Mouse (Mus musculus): ENCODE measurements around the gene Smco2.

GRCm38 (mm10) chr6:146879856-146880255 lies 30.0 kb downstream of the Smco2 start:
- no peak for TF ChIP-seq EP300 (IDR thresholded peaks at IDR 0.05; ENCODE audit: low read depth)
- no peak for TF ChIP-seq CTCF (IDR thresholded peaks at IDR 0.05; ENCODE audit: low read depth)
